Mouse (Mus musculus) heart, postnatal 0 days (tissue): ENCODE data around the gene Palm3. TPM values are rescaled to one million over a fixed set of nuclear protein-coding genes. Genes with fewer than 3 reads are reported as not detected.

ENCODE experiments used
- ATAC-seq: fragments of 200-750 bp; cut with Nextera tagmentation; 2 replicates; pipeline ENCODE4 v1.8.0; 2017; ENCODE audit warnings: low read depth, moderate number of reproducible peaks, moderate library complexity; ENCODE audit not compliant: insufficient read depth
- DNase-seq: peaks from one replicate; pipeline ENCODE4 v3.0.0-alpha.2; 2016; ENCODE audit warnings: low spot score
- H3K27ac ChIP-seq: fragments of 300-500 bp; sonication (generic); 2 replicates; pipeline ENCODE4 v1.5.1; 2014; ENCODE audit warnings: low read depth, mild to moderate bottlenecking
- H3K27me3 ChIP-seq: fragments of 300-500 bp; sonication (generic); 2 replicates; pipeline ENCODE4 v1.6.1; 2014; ENCODE audit warnings: low read length, mixed read lengths; ENCODE audit not compliant: control insufficient read depth, insufficient read depth
- H3K36me3 ChIP-seq: fragments of 300-500 bp; sonication (generic); replicated peaks from 2 replicates; pipeline ENCODE4 v1.6.1; 2014; ENCODE audit warnings: low read length, mixed read lengths; ENCODE audit not compliant: control insufficient read depth, insufficient read depth
- H3K4me1 ChIP-seq: fragments of 300-500 bp; sonication (generic); 2 replicates; pipeline ENCODE4 v1.6.1; 2014; ENCODE audit warnings: antibody characterized with exemption; ENCODE audit not compliant: control insufficient read depth, insufficient read depth
- H3K4me2 ChIP-seq: fragments of 300-500 bp; sonication (generic); 2 replicates; pipeline ENCODE4 v1.6.1; 2014; ENCODE audit warnings: low read depth, mild to moderate bottlenecking, low read length, moderate library complexity
- H3K4me3 ChIP-seq: fragments of 300-500 bp; sonication (generic); 2 replicates; pipeline ENCODE4 v1.5.1; 2014; ENCODE audit warnings: low read depth, low read length
- H3K9ac ChIP-seq: fragments of 300-500 bp; sonication (generic); replicated peaks from 2 replicates; pipeline ENCODE4 v1.6.1; 2014; ENCODE audit warnings: low read depth, low read length, mixed read lengths
- H3K9me3 ChIP-seq: fragments of 300-500 bp; sonication (generic); replicated peaks from 2 replicates; pipeline ENCODE4 v1.6.1; 2016; ENCODE audit warnings: low read length; ENCODE audit not compliant: control insufficient read depth
- CTCF ChIP-seq: IDR thresholded peaks from 2 replicates; pipeline ENCODE4 v1.5.1; 2016; ENCODE audit warnings: antibody characterized with exemption, control low read depth, low read depth
- EP300 ChIP-seq: IDR thresholded peaks from 2 replicates; pipeline ENCODE4 v1.6.1; 2016; ENCODE audit warnings: antibody characterized with exemption, low read depth
- WGBS: fragments of 180-500 bp; shearing (Covaris S2); extraction: QIAGEN DNeasy Blood & Tissue Kit; methylation state at CpG from one replicate; pipeline ENCODE4 v1.1.7; 2014; 5-methylcytosine and 5-hydroxymethylcytosine counted together
- polyA plus RNA-seq: library from polyadenylated mRNA; unstranded; fragments of >200 nt; fragmentation: Nextera tagmentation; extraction: Ambion mirVana; gene quantifications from 2 replicates; pipeline ENCODE4 v1.2.1, GENCODE M21; 2015
- total RNA-seq: library from RNA; depleted of rRNA; stranded (reverse); fragments of >200 nt; gene quantifications from 2 replicates; pipeline ENCODE4 v1.2.3, GENCODE M21; 2014; ENCODE audit warnings: low replicate concordance; rRNA removed

Palm3 gene
- not detected in 2 replicates for total RNA-seq
- 0.33 and 0.41 TPM in 2 replicates for polyA plus RNA-seq

- Histone ChIP-seq H3K36me3 (no peaks in the 10 kb centered on the region), H3K27ac (no peak within 1 kb of the TSS), H3K4me1 (peaks cover 37% of the 10 kb centered on the region), H3K27me3 (peaks cover 17% of the 10 kb centered on the region), H3K9ac (no peak within 1 kb of the TSS), H3K9me3 (no peaks in the 10 kb centered on the region), H3K4me2 (no peak within 1 kb of the TSS), H3K4me3 (no peak within 1 kb of the TSS)
- 29% methylated on average over 18 of the region's 18 CpGs for WGBS
- DNase-seq (no peak), ATAC-seq (no peak)
- TF ChIP-seq CTCF (no peak), EP300 (no peak)
These were observed at the start of gene Palm3 for GRCm38 (mm10) chr8:84021096-84021495. Palm3 (plus strand) TSS chr8:84021471.

DNA sequence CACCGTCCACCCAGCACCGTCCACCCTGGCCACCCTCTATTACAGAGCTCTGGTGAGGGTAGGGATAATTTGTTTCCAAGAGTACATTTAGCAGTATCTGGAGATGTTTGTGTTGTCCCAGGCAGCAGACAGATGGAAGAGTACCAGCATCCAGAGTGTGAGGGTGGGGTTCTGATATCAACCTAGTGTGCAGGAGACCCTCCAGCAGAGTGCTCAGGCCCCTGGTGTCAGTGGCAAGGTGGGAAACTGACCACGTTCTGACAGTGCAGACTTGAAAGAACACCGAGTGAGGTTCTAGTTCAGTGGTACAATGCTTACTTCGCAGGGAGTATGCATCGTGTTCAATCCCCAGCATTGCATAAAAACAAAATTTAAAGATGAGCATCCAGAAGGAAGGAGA is 49.6 kb upstream of the Palm3 start:
- peak overlapping the region; percentile 84 for H3K4me2 ChIP-seq
- H3K27ac ChIP-seq = peak overlapping the region; percentile 80
- ATAC-seq = no peak
- DNase-seq = no peak
- no peaks in the 10 kb centered on the region for H3K27me3 ChIP-seq
- no peaks in the 10 kb centered on the region for H3K9me3 ChIP-seq
- H3K9ac ChIP-seq = no peak overlapping the region
- peak overlapping the region; percentile 90 for H3K4me3 ChIP-seq
- no peak for TF ChIP-seq EP300
- no peak for TF ChIP-seq CTCF
- 80% methylated on average over 6 of the region's 6 CpGs for WGBS
- H3K4me1 ChIP-seq = peaks cover 20% of the 10 kb centered on the region
- H3K36me3 ChIP-seq = peaks cover 29% of the 10 kb centered on the region

GRCm38 (mm10) chr8:83972150-83973120 is 48.8 kb upstream of the Palm3 start, which contains the start of gene Prkaca:
Prkaca (plus strand) TSS chr8:83972993.
- Histone ChIP-seq H3K4me2 (peak within 1 kb of the TSS; percentile 96), H3K27me3 (no peaks in the 10 kb centered on the region), H3K4me1 (peaks cover 28% of the 10 kb centered on the region), H3K9ac (peak within 1 kb of the TSS; percentile 88), H3K36me3 (peaks cover 25% of the 10 kb centered on the region), H3K9me3 (no peaks in the 10 kb centered on the region), H3K4me3 (peak within 1 kb of the TSS; percentile 90), H3K27ac (peak within 1 kb of the TSS; percentile 90)
- under 1% methylated on average over 65 of the region's 94 CpGs for WGBS
- DNase-seq (peak; percentile 98), ATAC-seq (peak; percentile 97)
- 0 out of 2 replicates have a peak, but pooled peaks have one; percentile 70 for TF ChIP-seq EP300
- TF ChIP-seq CTCF = no peak

DNA sequence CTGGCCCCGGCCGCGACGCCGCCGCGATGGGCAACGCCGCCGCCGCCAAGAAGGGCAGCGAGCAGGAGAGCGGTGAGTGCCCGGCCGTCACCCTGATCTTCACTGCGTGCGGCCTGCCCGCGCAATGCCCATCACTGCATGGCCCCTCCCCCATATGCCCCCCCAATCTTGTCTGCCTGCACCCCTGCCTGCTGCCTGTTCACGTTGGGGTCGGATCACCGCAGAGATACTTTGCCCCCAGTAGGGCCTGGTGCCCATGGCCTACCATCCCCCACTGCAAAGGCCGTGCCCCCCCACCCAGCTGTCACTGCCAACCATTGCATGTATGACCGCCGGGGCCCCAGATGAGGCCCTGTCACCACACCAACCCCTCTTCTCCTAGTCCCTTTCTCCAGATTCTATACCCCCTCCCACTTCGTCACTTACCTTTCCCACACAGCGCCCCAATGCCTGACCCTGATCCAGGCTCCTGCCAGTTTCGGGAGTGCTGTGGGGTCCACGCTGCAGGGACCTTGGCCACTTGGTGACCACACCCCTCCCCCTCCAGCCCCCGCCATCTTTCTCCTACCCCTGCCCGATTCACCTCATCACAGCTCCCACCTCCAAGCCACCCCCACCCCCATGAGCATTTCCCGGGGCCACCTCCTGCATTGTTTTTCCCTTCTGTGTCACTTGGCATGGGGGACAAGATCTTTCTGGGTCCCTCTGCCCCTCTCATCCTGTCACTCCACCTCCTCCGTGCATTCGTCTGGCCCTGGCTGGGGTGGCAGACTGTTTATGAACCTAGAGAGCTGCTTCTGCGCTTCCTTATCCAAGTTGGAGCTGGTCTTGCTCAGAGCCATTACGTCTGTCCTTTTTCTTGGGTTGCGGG is 47.9 kb upstream of the Palm3 start:
- Histone ChIP-seq H3K27me3 (no peaks in the 10 kb centered on the region), H3K9me3 (no peaks in the 10 kb centered on the region), H3K4me2 (peak overlapping the region; percentile 96), H3K36me3 (peaks cover 15% of the 10 kb centered on the region), H3K27ac (peak overlapping the region; percentile 90), H3K9ac (peak overlapping the region; percentile 88), H3K4me1 (peaks cover 38% of the 10 kb centered on the region), H3K4me3 (peak overlapping the region; percentile 90)
- ATAC-seq (peak; percentile 6), DNase-seq (no peak)
- 2% methylated on average over 18 of the region's 37 CpGs for WGBS
- TF ChIP-seq CTCF (no peak), EP300 (no peak)

DNA sequence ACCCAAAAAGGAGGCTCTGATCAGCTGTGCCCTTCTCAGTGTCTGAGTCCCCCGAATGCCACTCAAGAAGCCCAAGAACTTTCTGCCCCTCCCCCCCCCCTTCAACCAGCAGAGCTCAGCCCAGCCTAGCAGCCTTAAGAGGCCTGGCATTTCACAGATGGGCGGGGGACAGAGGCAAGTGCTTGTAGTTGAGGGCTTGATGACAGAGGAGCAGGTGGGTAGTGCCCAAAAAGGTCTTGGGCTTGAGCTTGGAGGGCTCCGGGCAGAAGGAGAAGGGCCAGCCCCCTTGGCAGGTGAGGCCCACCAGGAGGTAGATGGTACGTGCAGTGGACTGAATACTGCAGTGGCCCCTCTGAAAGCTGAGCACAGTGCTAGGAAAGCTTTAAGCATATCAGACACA is 46.8 kb upstream of the Palm3 start:
- Histone ChIP-seq H3K4me1 (peaks cover 49% of the 10 kb centered on the region), H3K4me2 (peak overlapping the region; percentile 96), H3K27ac (peak overlapping the region; percentile 90), H3K4me3 (peak overlapping the region; percentile 90), H3K27me3 (no peaks in the 10 kb centered on the region), H3K9ac (peak overlapping the region; percentile 88), H3K9me3 (no peaks in the 10 kb centered on the region), H3K36me3 (peaks cover 4% of the 10 kb centered on the region; the same call in 1 of the 2 replicates)
- WGBS = 43% methylated on average over 4 of the region's 4 CpGs
- ATAC-seq = no peak
- no peak for DNase-seq
- no peak for TF ChIP-seq EP300
- TF ChIP-seq CTCF = no peak
